ENCODE assay signal across 18 mouse cellular contexts in genomic region chr3:127848088-127848808, GRCm38 (mm10). TPM values are rescaled to one million over a fixed set of nuclear protein-coding genes. Genes with fewer than 3 reads are reported as not detected.
A peak's percentile ranks its signal among the peaks of the same experiment; 100 is the strongest.
DNase-seq lines count a peak whose midpoint lies in the region; ATAC-seq and TF ChIP-seq lines count a peak whose summit lies in the region.
"Had no signal": no experiment of that assay in that cellular context is flagged by ENCODE, and none has a peak within 500 bp of the region (broad histone marks: within the 10 kb centered on the region; RNA-seq: fewer than 3 reads in every experiment).

No protein-coding gene starts in this region.

- DNase-seq in MEL (ENCODE audit: low read depth, low spot score): peak; percentile 70
- DNase-seq in adrenal gland, postnatal 14 days: peak; percentile 66
- no peak for DNase-seq in heart, postnatal 14 days
- no peak for DNase-seq in frontal cortex, postnatal 36 days (ENCODE audit: low spot score in 2 of 2)
- DNase-seq in cerebellum, adult 9-11 months: no peak
- DNase-seq: cerebellum, adult 18-20 months; gastrocnemius, adult 2 months; thymus, postnatal 4 days had no signal

- intact Hi-C loops in heart, postnatal 14 days (cut with DNase I): no loop called here

- H3K4me1 ChIP-seq in intestine, postnatal 0 days (replicated peaks; ENCODE audit: control insufficient read depth, insufficient read depth, low read length): peaks cover 3% of the 10 kb centered on the region
- H3K4me1 ChIP-seq in intestine, embryonic 15.5 days (replicated peaks): no peaks in the 10 kb centered on the region
- H3K4me1 ChIP-seq in MEL (ENCODE audit: control insufficient read depth in 1 of 2, insufficient read depth in 2 of 2, low read length in 2 of 2): peaks cover 13 to 27% of the 10 kb centered on the region in 2 experiments
- H3K4me1 ChIP-seq in liver, embryonic 15.5 days (replicated peaks): peaks cover 49% of the 10 kb centered on the region
- H3K4me1 ChIP-seq: embryonic facial prominence, embryonic 13.5 days; heart, embryonic 15.5 days; midbrain, embryonic 12.5 days; neural tube, embryonic 13.5 days had no signal

- H3K79me2 ChIP-seq in MEL (ENCODE audit: control insufficient read depth, insufficient read depth, low read length, poor library complexity): no peaks in the 10 kb centered on the region

- H3K36me3 ChIP-seq in intestine, postnatal 0 days (ENCODE audit: control insufficient read depth, insufficient read depth): no peaks in the 10 kb centered on the region
- H3K36me3 ChIP-seq in intestine, embryonic 15.5 days: no peaks in the 10 kb centered on the region
- H3K36me3 ChIP-seq in MEL (ENCODE audit: control insufficient read depth in 1 of 2, insufficient read depth in 2 of 2, low read length in 2 of 2): peaks cover 0 to 29% of the 10 kb centered on the region in 2 experiments; a peak in 2 of 4 replicates
- H3K36me3 ChIP-seq in liver, embryonic 15.5 days (replicated peaks): no peaks in the 10 kb centered on the region
- H3K36me3 ChIP-seq: embryonic facial prominence, embryonic 13.5 days; heart, embryonic 15.5 days; midbrain, embryonic 12.5 days; neural tube, embryonic 13.5 days had no signal

- TF ChIP-seq EP300 in MEL (IDR thresholded peaks at IDR 0.05; ENCODE audit: low read depth in 1 of 2, low read length in 2 of 2): peak; percentile 82 to 87

- H3K9me3 ChIP-seq in intestine, postnatal 0 days (ENCODE audit: control insufficient read depth): no peaks in the 10 kb centered on the region
- H3K9me3 ChIP-seq in intestine, embryonic 15.5 days: no peaks in the 10 kb centered on the region
- H3K9me3 ChIP-seq in MEL (replicated peaks; ENCODE audit: insufficient read depth, low read length): no peaks in the 10 kb centered on the region
- no peaks in the 10 kb centered on the region for H3K9me3 ChIP-seq in liver, embryonic 15.5 days (replicated peaks)
- H3K9me3 ChIP-seq: heart, embryonic 15.5 days; neural tube, embryonic 13.5 days had no signal

- ATAC-seq in intestine, postnatal 0 days: 0 out of 2 replicates have a peak, but pooled peaks have one; percentile 39
- ATAC-seq in intestine, embryonic 15.5 days: no peak
- peak; percentile 54 for ATAC-seq in liver, embryonic 15.5 days (ENCODE audit: insufficient read depth)
- ATAC-seq: activated CD4-positive, CD25-positive, alpha-beta regulatory T cell, adult 4 months had no signal

- H3K27me3 ChIP-seq in intestine, postnatal 0 days (replicated peaks; ENCODE audit: control insufficient read depth, insufficient read depth, low read length): no peaks in the 10 kb centered on the region
- no peaks in the 10 kb centered on the region for H3K27me3 ChIP-seq in intestine, embryonic 15.5 days (replicated peaks)
- H3K27me3 ChIP-seq in MEL (ENCODE audit: control insufficient read depth in 1 of 2, insufficient read depth in 2 of 2, low read length in 2 of 2): no peaks in the 10 kb centered on the region
- H3K27me3 ChIP-seq in liver, embryonic 15.5 days: no peaks in the 10 kb centered on the region
- H3K27me3 ChIP-seq: CH12.LX; embryonic facial prominence, embryonic 13.5 days; midbrain, embryonic 12.5 days; neural tube, embryonic 13.5 days had no signal

- WGBS in intestine, postnatal 0 days: 57% methylated on average over 11 of the region's 11 CpGs
- 73% methylated on average over 11 of the region's 11 CpGs for WGBS in intestine, embryonic 15.5 days
- WGBS in liver, embryonic 15.5 days (ENCODE audit: insufficient replicate concordance): 40% methylated on average over 11 of the region's 11 CpGs

- no peak for TF ChIP-seq CTCF in intestine, postnatal 0 days (IDR thresholded peaks at IDR 0.05; ENCODE audit: low read depth)
- no peak for TF ChIP-seq CTCF in MEL (IDR thresholded peaks at IDR 0.05 in 2 of 3, conservative IDR thresholded peaks at IDR 0.05 in 1 of 3; ENCODE audit: control insufficient read depth in 1 of 3, insufficient read depth in 1 of 3, low read depth in 2 of 3, low read length in 3 of 3, poor library complexity in 1 of 3, severe bottlenecking in 1 of 3)

- TF ChIP-seq RAD21 in MEL (IDR thresholded peaks at IDR 0.05; ENCODE audit: low read depth, low read length): no peak

- H3K4me3 ChIP-seq in intestine, postnatal 0 days (ENCODE audit: low read depth, low read length): no peak overlapping the region
- no peak overlapping the region for H3K4me3 ChIP-seq in intestine, embryonic 15.5 days (replicated peaks)
- peak overlapping the region; percentile 15 to 21; a peak in 3 of 4 replicates for H3K4me3 ChIP-seq in MEL (ENCODE audit: control insufficient read depth in 1 of 2, insufficient read depth in 1 of 2, low read depth in 2 of 2, low read length in 2 of 2)
- H3K4me3 ChIP-seq in liver, embryonic 15.5 days (replicated peaks): no peak overlapping the region
- H3K4me3 ChIP-seq: embryonic facial prominence, embryonic 13.5 days; gastrocnemius, adult 2 months; heart, embryonic 15.5 days; layer of hippocampus, adult 2 months; midbrain, embryonic 12.5 days; neural tube, embryonic 13.5 days had no signal

- H3K27ac ChIP-seq in intestine, postnatal 0 days (ENCODE audit: low read depth, low read length): no peak overlapping the region
- no peak overlapping the region for H3K27ac ChIP-seq in intestine, embryonic 15.5 days
- peak overlapping the region; percentile 37 for H3K27ac ChIP-seq in MEL (ENCODE audit: control insufficient read depth, low read depth, low read length)
- H3K27ac ChIP-seq in liver, embryonic 15.5 days (replicated peaks): peak overlapping the region; percentile 53
- H3K27ac ChIP-seq: embryonic facial prominence, embryonic 13.5 days; gastrocnemius, adult 2 months; heart, embryonic 15.5 days; layer of hippocampus, adult 2 months; midbrain, embryonic 12.5 days; neural tube, embryonic 13.5 days had no signal

- TF ChIP-seq POLR2A in MEL (IDR thresholded peaks at IDR 0.05; ENCODE audit: control insufficient read depth in 1 of 2, insufficient read depth in 1 of 2, low read depth in 1 of 2, low read length in 2 of 2, poor library complexity in 1 of 2): no peak

- H3K4me2 ChIP-seq in intestine, postnatal 0 days (replicated peaks; ENCODE audit: low read depth): no peak overlapping the region
- H3K4me2 ChIP-seq in intestine, embryonic 15.5 days (replicated peaks): no peak overlapping the region
- peak overlapping the region; percentile 27 for H3K4me2 ChIP-seq in liver, embryonic 15.5 days
- H3K4me2 ChIP-seq: embryonic facial prominence, embryonic 13.5 days; heart, embryonic 15.5 days; midbrain, embryonic 12.5 days; neural tube, embryonic 13.5 days had no signal

- H3K9ac ChIP-seq in intestine, postnatal 0 days (ENCODE audit: low read depth, low read length): no peak overlapping the region
- H3K9ac ChIP-seq in intestine, embryonic 15.5 days: no peak overlapping the region
- H3K9ac ChIP-seq in MEL (ENCODE audit: control insufficient read depth, low read depth, low read length, poor library complexity, severe bottlenecking): peak overlapping the region; percentile 7; the same call in 1 of the 2 replicates
- no peak overlapping the region for H3K9ac ChIP-seq in liver, embryonic 15.5 days
- H3K9ac ChIP-seq: embryonic facial prominence, embryonic 13.5 days; heart, embryonic 15.5 days; midbrain, embryonic 12.5 days; neural tube, embryonic 13.5 days had no signal

TF ChIP-seq in MEL, 35 proteins besides CTCF, POLR2A, EP300 and RAD21 (continues in another document):
- no peak for TF ChIP-seq ELF1 (IDR thresholded peaks at IDR 0.05; ENCODE audit: low read depth, low read length)
- peak; percentile 85 for TF ChIP-seq TCF12 (IDR thresholded peaks at IDR 0.05; ENCODE audit: low read depth, low read length)
- no peak for TF ChIP-seq CHD2 (IDR thresholded peaks at IDR 0.05; ENCODE audit: low read length)
- no peak for TF ChIP-seq HCFC1 (IDR thresholded peaks at IDR 0.05; ENCODE audit: low read depth, low read length)
- TF ChIP-seq ETS1 (IDR thresholded peaks at IDR 0.05; ENCODE audit: low read depth, low read length): peak; percentile 69
- no peak for TF ChIP-seq TBP (IDR thresholded peaks at IDR 0.05; ENCODE audit: low read depth, low read length)
- no peak for TF ChIP-seq UBTF (IDR thresholded peaks at IDR 0.05; ENCODE audit: borderline replicate concordance, insufficient read depth, low read depth, low read length)
- TF ChIP-seq BHLHE40 (IDR thresholded peaks at IDR 0.05; ENCODE audit: borderline replicate concordance, low read depth, low read length): no peak; the same call in 1 of the 2 replicates
- no peak for TF ChIP-seq POLR2AphosphoS5 (IDR thresholded peaks at IDR 0.05; ENCODE audit: borderline replicate concordance, low read depth, low read length)
- TF ChIP-seq TAL1 (IDR thresholded peaks at IDR 0.05; ENCODE audit: low read length): peak; percentile 74

RNA-seq across cellular contexts. Expression of gene Ap1ar, which starts 10.9 kb away (rescaled TPM):
- polyA plus RNA-seq in intestine, postnatal 0 days (2015; fragmentation: Nextera tagmentation; extraction: Ambion mirVana): 99.6 and 108 TPM in 2 replicates
- 97.5 and 105 TPM in 2 replicates for polyA plus RNA-seq in intestine, embryonic 15.5 days (2015; fragmentation: Nextera tagmentation; extraction: Ambion mirVana)
- 52.4 and 65.0 TPM in 2 replicates for total RNA-seq in MEL (2012; rRNA removed)
- 100 to 1,000 TPM in 1 of 2 experiments, not detected in 1; 107 TPM for polyA plus RNA-seq in MEL (2012; ENCODE audit: insufficient read depth in 1 of 2, insufficient read length in 2 of 2, low read depth in 1 of 2, low replicate concordance in 2 of 2, missing spikeins in 1 of 2)
- 30.3 and 33.5 TPM in 2 replicates for total RNA-seq in adrenal gland, postnatal 14 days (2021)
- polyA plus RNA-seq in liver, embryonic 15.5 days (2015; fragmentation: Nextera tagmentation; extraction: Ambion mirVana): 19.1 and 19.2 TPM in 2 replicates
- 10 to 100 TPM; 16.0 to 16.7 TPM for total RNA-seq in heart, postnatal 14 days (2021)

RNA-seq across cellular contexts. Expression of gene Fam241a, which starts 47.9 kb away (rescaled TPM):
- 17.8 and 18.9 TPM in 2 replicates for polyA plus RNA-seq in intestine, postnatal 0 days (2015; fragmentation: Nextera tagmentation; extraction: Ambion mirVana)
- 12.3 and 13.4 TPM in 2 replicates for polyA plus RNA-seq in intestine, embryonic 15.5 days (2015; fragmentation: Nextera tagmentation; extraction: Ambion mirVana)
- 22.2 and 30.2 TPM in 2 replicates for total RNA-seq in MEL (2012; rRNA removed)
- 10 to 100 TPM in 1 of 2 experiments, not detected in 1; 32.0 TPM for polyA plus RNA-seq in MEL (2012; ENCODE audit: insufficient read depth in 1 of 2, insufficient read length in 2 of 2, low read depth in 1 of 2, low replicate concordance in 2 of 2, missing spikeins in 1 of 2)
- total RNA-seq in adrenal gland, postnatal 14 days (2021): 7.4 and 7.8 TPM in 2 replicates
- polyA plus RNA-seq in liver, embryonic 15.5 days (2015; fragmentation: Nextera tagmentation; extraction: Ambion mirVana): 43.0 and 45.5 TPM in 2 replicates
- 1 to 10 TPM; 5.3 to 6.2 TPM for total RNA-seq in heart, postnatal 14 days (2021)

RNA-seq across cellular contexts. Expression of gene Tifa, which starts 58.6 kb away (rescaled TPM):
- polyA plus RNA-seq in intestine, postnatal 0 days (2015; fragmentation: Nextera tagmentation; extraction: Ambion mirVana): 63.0 and 71.8 TPM in 2 replicates
- polyA plus RNA-seq in intestine, embryonic 15.5 days (2015; fragmentation: Nextera tagmentation; extraction: Ambion mirVana): 24.1 and 24.7 TPM in 2 replicates
- total RNA-seq in MEL (2012; rRNA removed): 1.4 and 1.7 TPM in 2 replicates
- 1 to 10 TPM in 1 of 2 experiments, not detected in 1; 3.0 TPM for polyA plus RNA-seq in MEL (2012; ENCODE audit: insufficient read depth in 1 of 2, insufficient read length in 2 of 2, low read depth in 1 of 2, low replicate concordance in 2 of 2, missing spikeins in 1 of 2)
- 3.0 and 5.2 TPM in 2 replicates for total RNA-seq in adrenal gland, postnatal 14 days (2021)
- 14.9 and 15.3 TPM in 2 replicates for polyA plus RNA-seq in liver, embryonic 15.5 days (2015; fragmentation: Nextera tagmentation; extraction: Ambion mirVana)
- total RNA-seq in heart, postnatal 14 days (2021): 1 to 10 TPM; 2.1 to 3.1 TPM

Comparison
In these comparisons a context has a peak if more than half of its experiments do, and no peak if none do; other contexts are left out.
1. H3K27ac ChIP-seq: peak in MEL (single experiment) and liver, embryonic 15.5 days (single experiment); none in intestine, postnatal 0 days (single experiment) and intestine, embryonic 15.5 days (single experiment).
2. H3K4me3 ChIP-seq: peak in MEL (2 of 2); none in intestine, postnatal 0 days (single experiment), intestine, embryonic 15.5 days (single experiment) and liver, embryonic 15.5 days (single experiment).
3. DNase-seq: peak in MEL (single experiment) and adrenal gland, postnatal 14 days (single experiment); none in heart, postnatal 14 days (0 of 2), frontal cortex, postnatal 36 days (0 of 2) and cerebellum, adult 9-11 months (single experiment).